Mouse (Mus musculus) midbrain, embryonic 13.5 days (tissue): ENCODE measurements at regions not wholly inside any gene's neighbourhood (a gene's known extent, or its start where the extent isn't known, plus 50 kb on each side); places are given as distances from the start of the nearest gene placed in this dataset.
A peak's percentile ranks its signal among the peaks of the same experiment; 100 is the strongest.

ENCODE experiments used
- ATAC-seq: fragments of 200-750 bp; cut with Nextera tagmentation; 2 replicates; pipeline ENCODE4 v1.8.0; 2017; ENCODE audit warnings: mild to moderate bottlenecking, moderate TSS enrichment, moderate library complexity
- H3K27ac ChIP-seq: fragments of 300-500 bp; sonication (generic); 2 replicates; pipeline ENCODE4 v1.5.1; 2015; ENCODE audit warnings: inconsistent platforms, mild to moderate bottlenecking, moderate library complexity
- H3K27me3 ChIP-seq: fragments of 300-500 bp; sonication (generic); 2 replicates; pipeline ENCODE4 v1.6.1; 2015; ENCODE audit warnings: mild to moderate bottlenecking, inconsistent platforms
- H3K36me3 ChIP-seq: fragments of 300-500 bp; sonication (generic); 2 replicates; pipeline ENCODE4 v1.6.1; 2015; ENCODE audit warnings: mild to moderate bottlenecking, inconsistent platforms
- H3K4me1 ChIP-seq: fragments of 300-500 bp; sonication (generic); replicated peaks from 2 replicates; pipeline ENCODE4 v1.6.1; 2015; ENCODE audit warnings: inconsistent platforms
- H3K4me2 ChIP-seq: fragments of 300-500 bp; sonication (generic); replicated peaks from 2 replicates; pipeline ENCODE4 v1.6.1; 2015; ENCODE audit warnings: moderate library complexity, mild to moderate bottlenecking, inconsistent platforms
- H3K4me3 ChIP-seq: fragments of 300-500 bp; sonication (generic); replicated peaks from 2 replicates; pipeline ENCODE4 v1.5.1; 2015; ENCODE audit warnings: mild to moderate bottlenecking, inconsistent platforms
- H3K9ac ChIP-seq: fragments of 300-500 bp; sonication (generic); replicated peaks from 2 replicates; pipeline ENCODE4 v1.6.1; 2015; ENCODE audit warnings: mild to moderate bottlenecking, inconsistent platforms
- H3K9me3 ChIP-seq: fragments of 300-500 bp; sonication (generic); 2 replicates; pipeline ENCODE4 v1.6.1; 2016; ENCODE audit warnings: mild to moderate bottlenecking, inconsistent platforms
- WGBS: fragments of 180-500 bp; shearing (Covaris S2); methylation state at CpG from one replicate; pipeline ENCODE4 v1.1.7; 2015; 5-methylcytosine and 5-hydroxymethylcytosine counted together

- no peak overlapping the region for H3K9ac ChIP-seq
- no peak overlapping the region for H3K4me2 ChIP-seq
- H3K27me3 ChIP-seq = no peaks in the 10 kb centered on the region
- H3K4me1 ChIP-seq = 0 out of 2 replicates have a peak, but pooled peaks cover 5% of the 10 kb centered on the region
- no peak overlapping the region for H3K27ac ChIP-seq
- H3K4me3 ChIP-seq = no peak overlapping the region
- H3K36me3 ChIP-seq = no peaks in the 10 kb centered on the region
- no peaks in the 10 kb centered on the region for H3K9me3 ChIP-seq
- no peak for ATAC-seq
Observed at GRCm38 (mm10) chr12:107596236-107596635, 107.8 kb downstream of the 3110018I06Rik start.

GRCm38 (mm10) chr12:107600576-107600975, 112.1 kb downstream of the 3110018I06Rik start:
- H3K9me3 ChIP-seq = no peaks in the 10 kb centered on the region
- 86% methylated on average over 5 of the region's 5 CpGs for WGBS
- no peak for ATAC-seq
- H3K4me1 ChIP-seq = 0 out of 2 replicates have a peak, but pooled peaks cover 5% of the 10 kb centered on the region
- H3K27me3 ChIP-seq = no peaks in the 10 kb centered on the region
- H3K4me3 ChIP-seq = no peak overlapping the region
- H3K4me2 ChIP-seq = no peak overlapping the region
- no peak overlapping the region for H3K27ac ChIP-seq
- no peak overlapping the region for H3K9ac ChIP-seq
- H3K36me3 ChIP-seq = no peaks in the 10 kb centered on the region

- Histone ChIP-seq H3K27me3 (no peaks in the 10 kb centered on the region), H3K4me1 (no peaks in the 10 kb centered on the region), H3K9me3 (no peaks in the 10 kb centered on the region), H3K36me3 (no peaks in the 10 kb centered on the region), H3K27ac (no peak overlapping the region), H3K9ac (no peak overlapping the region), H3K4me3 (no peak overlapping the region), H3K4me2 (no peak overlapping the region)
- WGBS = 89% methylated on average over 6 of the region's 6 CpGs
- no peak for ATAC-seq
Observed at GRCm38 (mm10) chr12:107608966-107609365, 120.5 kb downstream of the 3110018I06Rik start.

GRCm38 (mm10) chr12:107609986-107610385, 121.6 kb downstream of the 3110018I06Rik start:
- no peak for ATAC-seq
- WGBS = 79% methylated on average over 4 of the region's 4 CpGs
- H3K27me3 ChIP-seq = no peaks in the 10 kb centered on the region
- no peak overlapping the region for H3K4me2 ChIP-seq
- no peaks in the 10 kb centered on the region for H3K9me3 ChIP-seq
- H3K9ac ChIP-seq = no peak overlapping the region
- no peak overlapping the region for H3K4me3 ChIP-seq
- H3K27ac ChIP-seq = no peak overlapping the region
- no peaks in the 10 kb centered on the region for H3K36me3 ChIP-seq
- H3K4me1 ChIP-seq = no peaks in the 10 kb centered on the region

- no peak overlapping the region for H3K4me3 ChIP-seq
- H3K36me3 ChIP-seq = no peaks in the 10 kb centered on the region
- H3K4me1 ChIP-seq = peaks cover 8% of the 10 kb centered on the region; the same call in 1 of the 2 replicates
- no peaks in the 10 kb centered on the region for H3K9me3 ChIP-seq
- no peak overlapping the region for H3K4me2 ChIP-seq
- H3K9ac ChIP-seq = no peak overlapping the region
- ATAC-seq = no peak; the same call in 1 of the 2 replicates
- 0 out of 2 replicates have a peak overlapping the region, but pooled peaks have one; percentile 15 for H3K27ac ChIP-seq
- no peaks in the 10 kb centered on the region for H3K27me3 ChIP-seq
- WGBS = 67% methylated on average over 16 of the region's 16 CpGs
Observed at GRCm38 (mm10) chr12:107617212-107617994, 129.0 kb downstream of the 3110018I06Rik start.

GRCm38 (mm10) chr12:107624446-107624845, 136.0 kb downstream of the 3110018I06Rik start:
- 73% methylated on average over 3 of the region's 3 CpGs for WGBS
- Histone ChIP-seq H3K4me2 (no peak overlapping the region), H3K9ac (no peak overlapping the region), H3K27ac (no peak overlapping the region), H3K9me3 (no peaks in the 10 kb centered on the region), H3K4me1 (0 out of 2 replicates have a peak, but pooled peaks cover 7% of the 10 kb centered on the region), H3K27me3 (no peaks in the 10 kb centered on the region), H3K36me3 (no peaks in the 10 kb centered on the region), H3K4me3 (no peak overlapping the region)
- no peak for ATAC-seq

- Histone ChIP-seq H3K4me3 (no peak overlapping the region), H3K9ac (no peak overlapping the region), H3K9me3 (no peaks in the 10 kb centered on the region), H3K27ac (no peak overlapping the region), H3K4me1 (peaks cover under 1% of the 10 kb centered on the region; the same call in 1 of the 2 replicates), H3K4me2 (no peak overlapping the region), H3K27me3 (no peaks in the 10 kb centered on the region), H3K36me3 (no peaks in the 10 kb centered on the region)
- no peak for ATAC-seq
- WGBS = 92% methylated on average over 9 of the region's 9 CpGs
Observed at GRCm38 (mm10) chr12:107648008-107648407, 159.6 kb downstream of the 3110018I06Rik start.

- Histone ChIP-seq H3K9me3 (no peaks in the 10 kb centered on the region), H3K36me3 (no peaks in the 10 kb centered on the region), H3K4me2 (no peak overlapping the region), H3K27me3 (no peaks in the 10 kb centered on the region), H3K27ac (no peak overlapping the region), H3K4me1 (peaks cover 11% of the 10 kb centered on the region), H3K9ac (no peak overlapping the region), H3K4me3 (no peak overlapping the region)
- WGBS = 47% methylated on average over 3 of the region's 3 CpGs
- no peak for ATAC-seq
Observed at GRCm38 (mm10) chr12:107652126-107652728, 163.8 kb downstream of the 3110018I06Rik start.

- Histone ChIP-seq H3K27ac (no peak overlapping the region), H3K9me3 (no peaks in the 10 kb centered on the region), H3K9ac (no peak overlapping the region), H3K27me3 (no peaks in the 10 kb centered on the region), H3K4me1 (peaks cover 14% of the 10 kb centered on the region), H3K4me3 (no peak overlapping the region), H3K4me2 (no peak overlapping the region), H3K36me3 (no peaks in the 10 kb centered on the region)
- ATAC-seq = no peak
- WGBS = 34% methylated on average over 7 of the region's 7 CpGs
Observed at GRCm38 (mm10) chr12:107653131-107653530, 164.7 kb downstream of the 3110018I06Rik start.

- H3K27ac ChIP-seq = no peak overlapping the region
- no peak overlapping the region for H3K4me2 ChIP-seq
- no peak overlapping the region for H3K4me3 ChIP-seq
- H3K9ac ChIP-seq = no peak overlapping the region
- no peaks in the 10 kb centered on the region for H3K27me3 ChIP-seq
- H3K4me1 ChIP-seq = peaks cover 26% of the 10 kb centered on the region
- H3K36me3 ChIP-seq = no peaks in the 10 kb centered on the region
- 58% methylated on average over 5 of the region's 5 CpGs for WGBS
- ATAC-seq = no peak
- H3K9me3 ChIP-seq = no peaks in the 10 kb centered on the region
Observed at GRCm38 (mm10) chr12:107656846-107657245, 168.4 kb downstream of the 3110018I06Rik start.

- Histone ChIP-seq H3K4me3 (no peak overlapping the region), H3K4me2 (no peak overlapping the region), H3K9ac (no peak overlapping the region), H3K27ac (no peak overlapping the region), H3K9me3 (no peaks in the 10 kb centered on the region), H3K27me3 (no peaks in the 10 kb centered on the region), H3K4me1 (peaks cover 28% of the 10 kb centered on the region), H3K36me3 (no peaks in the 10 kb centered on the region)
- 73% methylated on average over 12 of the region's 12 CpGs for WGBS
- no peak for ATAC-seq
Observed at GRCm38 (mm10) chr12:107658241-107658640, 169.8 kb downstream of the 3110018I06Rik start.

- ATAC-seq = 0 out of 2 replicates have a peak, but pooled peaks have one; percentile 30
- 33% methylated on average over 9 of the region's 9 CpGs for WGBS
- Histone ChIP-seq H3K27ac (no peak overlapping the region), H3K36me3 (no peaks in the 10 kb centered on the region), H3K9ac (no peak overlapping the region), H3K4me2 (no peak overlapping the region), H3K9me3 (no peaks in the 10 kb centered on the region), H3K4me1 (peaks cover 27% of the 10 kb centered on the region), H3K4me3 (no peak overlapping the region), H3K27me3 (no peaks in the 10 kb centered on the region)
Observed at GRCm38 (mm10) chr12:107658821-107659220, 170.4 kb downstream of the 3110018I06Rik start.
